Mouse (Mus musculus) liver, postnatal 0 days (tissue): ENCODE measurements at regions not wholly inside any gene's neighbourhood (a gene's known extent, or its start where the extent isn't known, plus 50 kb on each side); places are given as distances from the start of the nearest gene placed in this dataset.

Experiments
- CTCF ChIP-seq: sonication (generic); IDR thresholded peaks from 2 replicates; pipeline ENCODE4 v1.5.1; 2016; ENCODE audit warnings: antibody characterized with exemption, low read depth
- EP300 ChIP-seq: IDR thresholded peaks from 2 replicates; pipeline ENCODE4 v1.6.1; 2016; ENCODE audit warnings: antibody characterized with exemption, low read depth, mild to moderate bottlenecking

GRCm38 (mm10) chr7:35893292-35893691 lies 90.5 kb upstream of the Zfp507 start:
- TF ChIP-seq EP300 (no peak), CTCF (no peak)
